Mouse (Mus musculus) T-cell, adult 2 months (primary cell): ENCODE measurements at regions not wholly inside any gene's neighbourhood (a gene's known extent, or its start where the extent isn't known, plus 50 kb on each side); places are given as distances from the start of the nearest gene placed in this dataset.

Source experiments
- DNase-seq: peaks from one replicate; pipeline ENCODE4 v3.0.0; 2022; ENCODE audit warnings: low spot score

DNA sequence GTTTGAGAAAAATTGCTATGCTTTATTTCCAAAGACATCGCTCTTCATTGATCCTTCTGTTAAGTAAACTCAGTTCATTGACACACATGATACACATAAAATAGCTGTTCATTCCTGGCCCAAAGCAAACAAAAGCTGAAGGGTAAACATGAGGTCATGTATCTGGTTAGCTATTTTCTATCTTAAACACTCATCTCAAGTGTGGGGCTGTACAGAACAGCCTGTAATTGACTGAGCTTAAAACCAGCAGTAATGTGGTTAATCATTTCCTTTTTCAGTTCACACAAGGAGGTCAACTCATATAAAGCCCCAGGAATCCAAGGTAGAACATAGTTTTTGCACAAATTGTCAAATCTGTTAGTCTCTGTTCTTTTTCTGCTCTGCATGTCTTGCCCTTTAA is 94.5 kb downstream of the Cldn17 start:
- DNase-seq = no peak

- DNase-seq = no peak
Observed at GRCm38 (mm10) chr16:88408144-88408543, 98.6 kb downstream of the Cldn17 start.

DNA sequence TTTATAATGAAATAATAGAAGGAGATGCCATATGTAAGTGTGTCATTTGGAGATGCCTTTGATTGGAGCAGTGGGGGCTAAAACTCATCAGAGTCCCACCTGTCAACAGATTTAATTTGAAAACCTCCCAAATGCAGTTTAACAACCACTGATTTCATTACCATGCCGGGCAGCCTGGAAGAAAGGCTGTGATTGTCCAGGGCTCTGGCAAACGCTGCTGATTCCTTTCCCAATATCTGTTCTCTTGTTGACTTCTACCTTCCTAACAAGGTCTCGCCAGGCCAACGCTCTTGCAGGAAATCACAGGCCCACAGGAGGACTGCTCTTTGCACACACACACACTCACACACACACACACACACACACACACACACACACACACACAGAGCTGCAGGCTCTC is 102.4 kb downstream of the Cldn17 start:
- DNase-seq = no peak

DNA sequence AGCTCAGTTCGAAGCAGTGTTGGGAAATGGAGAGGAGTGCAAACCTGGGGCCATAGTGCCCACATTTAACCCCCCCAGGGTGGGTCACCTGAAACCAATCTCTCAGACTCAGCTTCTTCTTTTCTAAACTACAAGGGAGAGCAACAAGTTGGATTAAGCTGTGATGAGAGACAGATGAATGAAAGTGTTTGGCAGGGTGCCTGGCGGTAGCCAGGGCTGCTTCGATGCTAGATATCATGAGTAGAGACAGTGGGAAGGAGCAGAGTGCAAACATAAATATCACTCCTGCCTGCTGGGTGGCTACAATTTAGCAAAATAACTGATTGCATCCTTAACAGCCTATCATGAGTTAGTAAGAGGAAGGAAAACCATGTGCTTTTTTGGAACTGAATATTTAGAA is 106.9 kb downstream of the Cldn17 start:
- no peak for DNase-seq

- DNase-seq = no peak
Observed at GRCm38 (mm10) chr16:88392764-88393163, 102.7 kb upstream of the Grik1 start.

- DNase-seq = no peak
Observed at GRCm38 (mm10) chr16:88381605-88382279, 91.7 kb upstream of the Grik1 start.

DNA sequence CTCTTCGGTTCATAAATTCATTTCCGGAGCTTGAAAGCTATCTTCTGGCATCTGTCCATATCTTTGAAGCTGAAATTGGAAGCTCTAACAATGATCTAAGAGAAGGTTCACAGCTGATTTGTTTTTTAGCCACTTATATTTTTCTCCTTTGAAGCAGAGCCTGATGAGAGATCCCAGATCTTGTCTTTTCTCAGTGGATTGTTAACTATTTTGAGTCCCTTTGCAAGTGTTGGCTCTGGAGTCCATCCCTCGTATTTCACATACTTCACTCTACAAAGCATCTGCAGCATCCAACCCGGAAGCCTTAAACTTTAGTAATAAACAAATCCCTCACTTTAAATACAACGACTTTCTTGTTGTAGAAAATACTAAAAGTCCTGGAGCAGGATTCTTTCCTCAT is 85.6 kb upstream of the Grik1 start:
- DNase-seq = no peak

GRCm38 (mm10) chr16:88374612-88375011 is 84.5 kb upstream of the Grik1 start:
- DNase-seq = no peak

- DNase-seq = peak; percentile 11
Observed at GRCm38 (mm10) chr16:88372034-88372433, 82.0 kb upstream of the Grik1 start.

DNA sequence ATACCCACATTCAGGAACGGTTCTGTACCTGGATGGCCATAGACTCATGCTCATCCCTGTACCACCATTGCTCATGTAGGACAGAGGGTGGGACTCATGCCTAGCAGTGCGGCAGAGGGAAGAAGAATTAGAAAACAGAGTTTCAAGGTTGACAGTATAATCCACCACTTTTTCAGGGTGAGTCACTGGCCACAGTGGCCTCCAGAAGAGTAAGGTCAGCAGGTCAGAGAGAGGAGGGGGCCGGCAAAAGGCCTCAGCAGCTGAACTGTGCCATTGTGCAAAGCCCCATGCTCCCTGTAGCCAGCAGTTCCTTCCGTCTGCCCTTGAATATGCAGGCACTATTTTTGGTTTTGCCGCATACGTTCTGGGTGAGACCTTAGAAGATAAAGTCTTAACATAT is 78.1 kb upstream of the Grik1 start:
- DNase-seq = no peak

DNA sequence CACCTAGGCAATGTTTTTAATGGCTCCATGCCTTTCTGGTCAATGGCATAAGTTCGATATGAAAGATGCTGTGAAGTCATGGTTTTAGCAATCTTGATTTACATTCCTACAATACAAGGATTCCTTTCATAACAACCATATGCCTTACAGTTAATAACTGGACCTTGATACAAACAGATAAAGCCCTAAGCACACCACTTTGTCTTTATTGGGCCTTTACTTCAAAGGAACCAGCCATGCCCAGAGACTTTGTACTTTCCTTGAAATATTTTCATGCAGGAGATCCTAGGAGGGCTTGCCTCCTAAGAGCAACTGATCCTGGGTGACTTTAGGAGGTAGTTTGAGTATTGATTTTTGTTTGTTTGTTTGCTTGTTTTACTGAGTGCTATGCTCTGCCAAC is 77.1 kb upstream of the Grik1 start:
- no peak for DNase-seq

GRCm38 (mm10) chr16:88360081-88360480 is 70.0 kb upstream of the Grik1 start:
- peak; percentile 12 for DNase-seq
